Mouse (Mus musculus): Measurements from ENCODE around the gene Marcksl1. TPM values are rescaled to one million over a fixed set of nuclear protein-coding genes. Genes with fewer than 3 reads are reported as not detected.

The Marcksl1 gene
- 33.1 and 41.3 TPM in 2 replicates for polyA plus RNA-seq (2021; fragmentation: Nextera tagmentation)
- long read RNA-seq, experiment 1, transcript Marcksl1-201 (2 exons, 1,605 nt) = major isoform, 83 of 101 reads
- long read RNA-seq, experiment 1, partial matches to known transcripts = 17 of 101 reads
- long read RNA-seq, experiment 1, other reads (novel, unspliced or antisense) = 1 of 101 reads
- long read RNA-seq, experiment 2, transcript Marcksl1-201 (2 exons, 1,605 nt) = major isoform, 453 of 463 reads
- long read RNA-seq, experiment 2, partial matches to known transcripts = 5 of 463 reads
- long read RNA-seq, experiment 2, other reads (novel, unspliced or antisense) = 5 of 463 reads

GRCm38 (mm10) chr4:129513086-129513767 is at the start of gene Marcksl1:
Gene Marcksl1, plus strand, starts transcription at chr4:129513581.

DNA sequence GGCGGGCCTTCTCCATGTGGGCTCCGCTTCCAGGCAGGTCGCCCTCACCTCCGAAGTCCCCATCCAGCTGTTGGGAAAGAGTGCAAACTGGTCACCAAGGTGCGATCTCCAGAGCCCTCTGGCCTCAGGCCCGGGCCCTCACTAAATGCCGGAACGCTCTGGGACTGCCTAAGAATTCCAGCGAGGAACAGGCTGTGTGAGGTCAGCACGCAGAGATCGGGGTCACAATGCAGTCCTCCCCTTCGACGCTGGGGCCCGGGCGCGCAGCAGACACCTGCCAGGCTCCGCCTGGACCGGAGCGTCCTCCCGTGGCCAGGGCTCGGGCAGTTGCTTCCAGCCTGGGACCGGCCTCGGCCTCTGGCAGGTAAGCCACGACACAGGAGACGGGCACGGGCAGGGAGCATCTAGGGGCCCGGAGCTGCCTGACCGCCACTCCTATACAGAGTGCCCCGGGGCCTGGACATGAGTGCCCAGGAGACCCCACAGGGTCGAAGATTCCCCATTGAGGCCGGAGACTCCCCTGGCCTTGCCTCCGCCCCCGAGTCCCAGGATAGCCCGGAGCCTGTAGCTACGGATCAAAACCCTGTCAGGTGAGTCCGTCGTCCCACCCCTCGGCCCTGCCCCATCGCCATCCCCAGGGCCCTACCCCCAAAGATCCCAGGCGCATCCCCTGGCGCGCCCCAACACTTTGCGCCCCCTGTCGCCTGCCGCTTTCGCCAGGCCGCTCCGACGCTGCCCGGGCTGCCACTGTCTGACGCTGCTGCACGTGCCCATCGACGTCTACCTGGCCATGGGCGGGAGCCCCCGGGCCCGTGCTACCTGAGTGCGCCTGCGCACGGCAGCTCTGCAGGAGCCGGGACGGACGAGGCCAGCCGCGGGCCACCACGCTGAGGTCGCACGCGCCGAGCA is 22.2 kb upstream of the Marcksl1 start, which contains the start of the genes Tssk3 and Fam229a:
Tssk3 (minus strand) TSS at position 51 of the 909 bp plus-strand sequence.
Fam229a (plus strand) TSS at position 219 of the 909 bp plus-strand sequence.

GRCm38 (mm10) chr4:129542592-129543141 is 29.3 kb downstream of the Marcksl1 start, which contains the start of gene Hdac1:
Gene Hdac1, minus strand, starts transcription at chr4:129542713.

Small RNA genes within 50 kb of the gene (microRNA-seq; reads per million reads assigned to microRNA genes)
- gene Mir8119 = not detected

Other genes with a start within 250 kb of the Marcksl1 start
- 0.35 and 0.41 TPM in 2 replicates for gene Sync, start 226.0 kb upstream of the Marcksl1 start, polyA plus RNA-seq (2021; fragmentation: Nextera tagmentation)
- gene Rbbp4, start 178.2 kb upstream of the Marcksl1 start, polyA plus RNA-seq (2021; fragmentation: Nextera tagmentation) = 44.3 and 45.5 TPM in 2 replicates
- 65.1 and 79.8 TPM in 2 replicates for gene Zbtb8os, start 177.9 kb upstream of the Marcksl1 start, polyA plus RNA-seq (2021; fragmentation: Nextera tagmentation)
- gene Zbtb8a, start 135.5 kb upstream of the Marcksl1 start, polyA plus RNA-seq (2021; fragmentation: Nextera tagmentation) = 4.4 and 4.9 TPM in 2 replicates
- 1.9 and 2.1 TPM in 2 replicates for gene Zbtb8b, start 72.7 kb upstream of the Marcksl1 start, polyA plus RNA-seq (2021; fragmentation: Nextera tagmentation)
- gene Bsdc1, start 52.0 kb upstream of the Marcksl1 start, polyA plus RNA-seq (2021; fragmentation: Nextera tagmentation) = 11.4 and 11.5 TPM in 2 replicates
- gene Tssk3, start 22.6 kb upstream of the Marcksl1 start, polyA plus RNA-seq (2021; fragmentation: Nextera tagmentation) = 0.15 TPM in 1 of 2 replicates, not detected in the other
- 0.98 and 1.3 TPM in 2 replicates for gene Fam229a, start 22.4 kb upstream of the Marcksl1 start, polyA plus RNA-seq (2021; fragmentation: Nextera tagmentation)
- gene Hdac1, start 29.1 kb downstream of the Marcksl1 start, polyA plus RNA-seq (2021; fragmentation: Nextera tagmentation) = 16.9 and 18.2 TPM in 2 replicates
- 2.4 and 2.5 TPM in 2 replicates for gene Lck, start 60.1 kb downstream of the Marcksl1 start, polyA plus RNA-seq (2021; fragmentation: Nextera tagmentation)
- gene Fam167b, start 65.0 kb downstream of the Marcksl1 start, polyA plus RNA-seq (2021; fragmentation: Nextera tagmentation) = 1.4 and 2.4 TPM in 2 replicates
- 270 and 298 TPM in 2 replicates for gene Eif3i, start 87.1 kb downstream of the Marcksl1 start, polyA plus RNA-seq (2021; fragmentation: Nextera tagmentation)
- gene Tmem234, start 87.1 kb downstream of the Marcksl1 start, polyA plus RNA-seq (2021; fragmentation: Nextera tagmentation) = 181 and 186 TPM in 2 replicates
- 3.4 and 4.1 TPM in 2 replicates for gene Dcdc2b, start 100.7 kb downstream of the Marcksl1 start, polyA plus RNA-seq (2021; fragmentation: Nextera tagmentation)
- gene Iqcc, start 105.5 kb downstream of the Marcksl1 start, polyA plus RNA-seq (2021; fragmentation: Nextera tagmentation) = 28.4 and 35.0 TPM in 2 replicates
- 31.7 and 35.6 TPM in 2 replicates for gene Ccdc28b, start 110.4 kb downstream of the Marcksl1 start, polyA plus RNA-seq (2021; fragmentation: Nextera tagmentation)
- gene Txlna, start 127.5 kb downstream of the Marcksl1 start, polyA plus RNA-seq (2021; fragmentation: Nextera tagmentation) = 16.0 and 16.7 TPM in 2 replicates
- gene Kpna6, start 159.2 kb downstream of the Marcksl1 start, polyA plus RNA-seq (2021; fragmentation: Nextera tagmentation) = 9.9 and 11.1 TPM in 2 replicates
- 9.7 and 9.8 TPM in 2 replicates for gene Tmem39b, start 183.3 kb downstream of the Marcksl1 start, polyA plus RNA-seq (2021; fragmentation: Nextera tagmentation)
- gene Khdrbs1, start 228.7 kb downstream of the Marcksl1 start, polyA plus RNA-seq (2021; fragmentation: Nextera tagmentation) = 30.5 and 30.6 TPM in 2 replicates

Measured in layer of hippocampus, adult 6 months (tissue).